Mouse (Mus musculus) liver, embryonic 14.5 days (tissue): ENCODE data around the gene Eif6.

Experiments
- CTCF ChIP-seq: IDR thresholded peaks from 2 replicates; pipeline ENCODE4 v1.5.1; 2016; ENCODE audit warnings: antibody characterized with exemption, low read depth, control low read depth
- EP300 ChIP-seq: IDR thresholded peaks from 2 replicates; pipeline ENCODE4 v1.6.1; 2016; ENCODE audit warnings: antibody characterized with exemption, low read depth

DNA sequence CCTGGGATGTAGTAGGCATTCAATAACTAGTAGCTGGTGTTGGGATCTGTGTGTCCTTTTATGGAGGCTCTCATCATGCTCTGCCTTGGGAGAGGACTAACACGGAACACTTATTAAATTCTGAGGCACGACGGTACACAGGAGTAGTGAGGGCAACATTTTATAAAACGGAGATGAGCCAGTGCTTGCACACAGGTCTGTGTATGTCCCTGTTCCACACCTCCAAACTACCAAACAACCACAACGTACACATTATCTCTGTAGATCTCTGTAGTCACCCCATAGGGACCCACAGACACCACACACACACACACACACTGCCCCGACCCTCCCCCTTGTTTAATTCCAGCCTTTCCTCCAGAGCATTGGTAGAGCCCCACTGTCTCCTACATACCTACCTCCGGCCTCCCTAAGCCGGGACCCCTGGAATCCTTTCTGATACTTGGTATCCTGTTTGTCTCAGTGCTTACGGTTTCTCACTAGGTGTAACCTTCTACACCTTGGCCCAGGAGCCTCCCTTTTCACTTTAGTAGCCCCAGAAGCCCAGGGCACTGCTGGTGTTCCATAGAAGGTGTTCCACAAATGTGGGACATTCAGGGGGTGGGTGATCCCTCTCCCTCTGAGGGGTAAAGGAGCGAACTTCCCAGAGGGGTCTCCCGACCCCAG is 52.3 kb downstream of the Eif6 start:
- TF ChIP-seq EP300 (no peak), CTCF (no peak)
